Mouse (Mus musculus): ENCODE measurements around the gene Eef2. TPM values are rescaled to one million over a fixed set of nuclear protein-coding genes. Genes with fewer than 3 reads are reported as not detected.
A peak's percentile ranks its signal among the peaks of the same experiment; 100 is the strongest.

Eef2 gene
- 3,891 TPM for polyA plus RNA-seq (2012; fragmentation: generic; extraction: Trizol)

DNA sequence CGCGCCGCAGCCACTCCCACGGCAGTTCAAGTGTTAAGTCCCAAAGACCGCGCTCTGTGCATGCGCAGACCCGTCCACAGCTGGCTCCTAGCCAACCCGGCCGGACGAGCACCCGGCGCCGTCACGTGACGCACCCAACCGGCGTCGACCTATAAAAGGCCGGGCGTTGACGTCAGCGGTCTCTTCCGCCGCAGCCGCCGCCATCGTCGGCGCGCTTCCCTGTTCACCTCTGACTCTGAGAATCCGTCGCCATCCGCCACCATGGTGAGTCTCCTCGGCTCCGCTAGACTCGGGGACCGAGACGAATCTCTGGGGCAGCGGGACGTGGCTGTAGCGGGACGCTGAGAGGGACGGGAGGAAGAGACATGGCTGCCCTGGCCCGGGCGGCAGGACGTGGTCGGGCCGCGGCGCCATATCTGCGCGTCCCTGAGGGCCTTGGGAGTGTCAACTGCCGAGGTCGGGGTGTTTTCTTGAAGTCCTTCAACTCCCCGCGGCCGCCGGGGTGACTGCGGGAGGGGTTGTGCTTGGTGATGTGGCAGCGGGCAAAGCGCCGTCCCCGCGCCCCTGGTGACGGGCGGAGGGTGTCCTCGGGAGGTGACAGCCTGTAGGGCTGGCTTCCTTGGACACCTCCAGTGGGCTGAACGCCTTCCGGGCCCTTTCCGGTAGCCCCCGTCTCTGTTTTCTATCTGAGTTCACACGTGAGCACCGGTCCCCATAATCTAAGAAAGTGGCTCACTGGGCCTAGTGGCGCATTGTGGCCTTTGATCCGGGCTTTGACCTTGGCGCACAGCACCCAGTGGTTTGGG lies at the start of gene Eef2:
Gene Eef2, plus strand, starts transcription at position 166 of the 806 bp plus-strand sequence.
- H3ac ChIP-seq (ENCODE audit: control insufficient read depth, insufficient read length) = peak within 1 kb of the TSS; percentile 76
- H3K79me2 ChIP-seq (ENCODE audit: control insufficient read depth, insufficient read depth) = peaks cover 39% of the 10 kb centered on the region
- peak within 1 kb of the TSS; percentile 99 for H3K4me3 ChIP-seq
- H3K27me3 ChIP-seq (ENCODE audit: control insufficient read depth, insufficient read depth, insufficient read length) = no peaks in the 10 kb centered on the region
- TF ChIP-seq E2F4 (IDR thresholded peaks at IDR 0.05; ENCODE audit: insufficient read depth) (no peak), TCF12 (IDR thresholded peaks at IDR 0.05; ENCODE audit: insufficient read depth, poor library complexity, severe bottlenecking) (no peak), POLR2AphosphoS2 (IDR thresholded peaks at IDR 0.05; ENCODE audit: insufficient read length, low read depth) (peak; percentile 98), MYOD1 (IDR thresholded peaks at IDR 0.05; ENCODE audit: control insufficient read depth in 1 of 3, insufficient read length in 2 of 3, low read depth in 2 of 3) (peak in 1 of 3 experiments; percentile 59), MAX (IDR thresholded peaks at IDR 0.05; ENCODE audit: low read depth) (no peak), POLR2A (IDR thresholded peaks at IDR 0.05; ENCODE audit: insufficient read length, low read depth) (peak; percentile 97), SRF (IDR thresholded peaks at IDR 0.05; ENCODE audit: control insufficient read depth, insufficient read length, low read depth) (peak; percentile 64), TCF3 (IDR thresholded peaks at IDR 0.05; ENCODE audit: insufficient read length, low read depth) (no peak), CEBPB (IDR thresholded peaks at IDR 0.05; ENCODE audit: insufficient read depth, poor library complexity, severe bottlenecking) (no peak), USF1 (IDR thresholded peaks at IDR 0.05; ENCODE audit: low read depth) (peak; percentile 97), MYOG (IDR thresholded peaks at IDR 0.05; ENCODE audit: control insufficient read depth in 1 of 3, insufficient read depth in 1 of 3, insufficient read length in 2 of 3, low read depth in 2 of 3) (peak in 2 of 3 experiments; percentile 1 to 39), REST (IDR thresholded peaks at IDR 0.05; ENCODE audit: insufficient read depth, insufficient read length) (peak; percentile 35)
- H3K4me2 ChIP-seq (ENCODE audit: low read depth) = peak within 1 kb of the TSS; percentile 99
- peaks cover 42% of the 10 kb centered on the region for H3K36me3 ChIP-seq (ENCODE audit: control insufficient read depth, insufficient read depth)

DNA sequence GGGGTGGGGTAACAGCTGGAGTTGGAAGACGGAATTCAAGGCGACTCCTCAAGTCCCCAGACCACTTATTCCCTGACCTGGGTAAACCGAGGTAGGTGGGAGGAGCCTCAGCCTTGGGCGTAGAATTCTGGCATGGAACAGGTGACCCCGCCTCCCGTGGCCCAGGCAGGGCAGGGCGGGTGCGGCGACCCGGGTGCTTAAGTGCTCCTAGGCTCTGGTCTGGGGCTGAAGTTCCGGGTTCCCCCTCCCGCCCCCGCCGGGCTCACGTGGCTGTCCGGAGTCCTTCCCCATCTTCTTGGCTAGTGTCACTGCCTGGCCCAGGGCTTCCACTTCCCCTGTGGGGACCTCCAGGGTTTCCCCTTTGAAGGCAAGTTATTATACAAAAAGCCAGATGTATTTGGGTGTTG lies 42.2 kb upstream of the Eef2 start:
- Histone ChIP-seq H3K4me2 (ENCODE audit: low read depth) (peak overlapping the region; percentile 85), H3ac (ENCODE audit: control insufficient read depth, insufficient read length) (no peak overlapping the region), H3K36me3 (ENCODE audit: control insufficient read depth, insufficient read depth) (no peaks in the 10 kb centered on the region), H3K79me2 (ENCODE audit: control insufficient read depth, insufficient read depth) (peaks cover 14% of the 10 kb centered on the region), H3K4me3 (no peak overlapping the region), H3K27me3 (ENCODE audit: control insufficient read depth, insufficient read depth, insufficient read length) (no peaks in the 10 kb centered on the region)
- TF ChIP-seq USF1 (IDR thresholded peaks at IDR 0.05; ENCODE audit: low read depth) (no peak), MAX (IDR thresholded peaks at IDR 0.05; ENCODE audit: low read depth) (no peak), TCF3 (IDR thresholded peaks at IDR 0.05; ENCODE audit: insufficient read length, low read depth) (no peak), REST (IDR thresholded peaks at IDR 0.05; ENCODE audit: insufficient read depth, insufficient read length) (no peak), MYOG (IDR thresholded peaks at IDR 0.05; ENCODE audit: control insufficient read depth in 1 of 3, insufficient read depth in 1 of 3, insufficient read length in 2 of 3, low read depth in 2 of 3) (no peak), POLR2AphosphoS2 (IDR thresholded peaks at IDR 0.05; ENCODE audit: insufficient read length, low read depth) (no peak), POLR2A (IDR thresholded peaks at IDR 0.05; ENCODE audit: insufficient read length, low read depth) (no peak), CEBPB (IDR thresholded peaks at IDR 0.05; ENCODE audit: insufficient read depth, poor library complexity, severe bottlenecking) (no peak), E2F4 (IDR thresholded peaks at IDR 0.05; ENCODE audit: insufficient read depth) (no peak), SRF (IDR thresholded peaks at IDR 0.05; ENCODE audit: control insufficient read depth, insufficient read length, low read depth) (no peak), MYOD1 (IDR thresholded peaks at IDR 0.05; ENCODE audit: control insufficient read depth in 1 of 3, insufficient read length in 2 of 3, low read depth in 2 of 3) (no peak), TCF12 (IDR thresholded peaks at IDR 0.05; ENCODE audit: insufficient read depth, poor library complexity, severe bottlenecking) (no peak)

DNA sequence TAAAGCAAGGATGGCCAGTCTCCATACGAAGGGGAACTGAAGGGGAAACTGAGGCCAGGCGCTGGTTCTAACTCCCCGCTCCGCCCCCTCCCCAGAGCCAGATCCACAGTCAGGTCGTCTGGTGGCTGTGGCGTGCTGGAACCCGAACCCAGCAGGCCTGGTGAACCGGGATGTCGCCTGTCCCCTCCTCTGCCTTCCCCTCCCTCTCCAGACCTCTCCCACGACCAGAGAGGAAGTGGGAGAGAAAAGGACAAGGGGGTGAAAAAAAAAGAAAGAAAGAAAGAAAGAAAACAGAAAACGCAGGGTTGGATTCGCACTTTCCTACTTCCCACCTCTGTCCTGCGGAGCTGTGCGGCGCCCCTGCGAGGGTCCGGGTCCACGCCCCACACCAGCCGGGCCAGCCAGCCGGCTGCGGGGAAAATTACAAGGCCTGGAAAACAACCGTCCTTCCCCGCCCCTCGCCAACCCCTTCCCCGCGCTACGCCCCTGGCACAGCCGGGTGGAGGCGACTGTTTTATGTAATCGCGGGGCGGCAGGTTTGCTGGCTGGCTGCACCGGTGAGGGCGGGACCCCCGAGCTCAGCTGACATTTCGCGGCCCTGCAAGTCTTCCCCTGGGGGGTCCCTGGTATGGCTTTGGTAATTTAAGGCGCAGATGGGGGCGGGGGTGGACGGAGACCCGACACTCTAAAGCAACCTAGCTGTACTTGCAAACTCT lies 41.3 kb upstream of the Eef2 start, which contains the start of gene Zbtb7a:
Gene Zbtb7a, plus strand, starts transcription at position 255 of the 716 bp plus-strand sequence.
- peak within 1 kb of the TSS; percentile 73 for H3ac ChIP-seq (ENCODE audit: control insufficient read depth, insufficient read length)
- TF ChIP-seq MYOD1 (IDR thresholded peaks at IDR 0.05; ENCODE audit: control insufficient read depth in 1 of 3, insufficient read length in 2 of 3, low read depth in 2 of 3) (no peak), CEBPB (IDR thresholded peaks at IDR 0.05; ENCODE audit: insufficient read depth, poor library complexity, severe bottlenecking) (no peak), E2F4 (IDR thresholded peaks at IDR 0.05; ENCODE audit: insufficient read depth) (no peak), TCF12 (IDR thresholded peaks at IDR 0.05; ENCODE audit: insufficient read depth, poor library complexity, severe bottlenecking) (no peak)
- peaks cover 23% of the 10 kb centered on the region for H3K79me2 ChIP-seq (ENCODE audit: control insufficient read depth, insufficient read depth)
- no peaks in the 10 kb centered on the region for H3K36me3 ChIP-seq (ENCODE audit: control insufficient read depth, insufficient read depth)
- peak within 1 kb of the TSS; percentile 94 for H3K4me3 ChIP-seq
- H3K27me3 ChIP-seq (ENCODE audit: control insufficient read depth, insufficient read depth, insufficient read length) = no peaks in the 10 kb centered on the region
- H3K4me2 ChIP-seq (ENCODE audit: low read depth) = peak within 1 kb of the TSS; percentile 85

DNA sequence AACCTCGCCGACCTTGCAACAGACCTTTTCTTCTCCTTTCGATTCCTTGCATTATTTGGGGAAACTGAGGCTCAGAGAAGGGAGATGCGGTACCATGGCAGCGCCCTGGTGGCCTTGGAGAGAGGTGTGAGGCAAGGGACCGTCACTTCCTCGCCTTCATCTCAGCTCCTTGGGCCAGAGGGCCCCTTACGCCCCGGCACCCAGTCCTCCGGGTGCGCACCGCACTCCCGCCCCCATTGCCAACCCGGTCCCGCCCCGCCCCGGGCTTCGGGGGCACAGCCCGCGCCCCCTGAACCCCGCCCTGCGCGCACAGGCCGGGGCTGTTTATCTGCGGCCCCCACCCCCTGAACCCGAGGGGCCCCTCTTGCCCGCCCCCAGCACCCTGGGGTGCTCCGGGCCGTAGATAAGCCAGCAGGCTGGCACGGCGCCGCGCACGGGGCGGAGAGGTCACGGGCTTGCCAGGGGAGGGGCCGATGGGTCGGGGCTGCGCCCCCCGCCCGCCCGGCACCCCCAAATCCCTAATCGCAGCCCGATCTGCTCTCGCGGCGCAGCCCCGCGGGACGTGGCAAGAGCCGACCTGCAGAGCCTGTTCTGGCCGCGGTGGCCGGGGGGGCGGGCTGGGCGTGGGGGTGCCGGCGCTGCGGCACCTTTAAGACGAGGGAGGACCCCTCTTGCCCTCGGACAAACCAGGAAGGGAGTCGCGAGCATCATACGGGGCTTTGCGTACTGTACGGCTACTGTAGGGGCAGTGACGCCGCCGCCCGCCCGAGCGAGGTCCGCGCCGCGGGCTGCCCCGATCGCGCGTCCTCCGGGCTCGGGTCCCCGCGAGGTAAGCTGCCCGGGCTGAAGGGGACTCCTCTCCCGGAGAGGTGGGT lies 40.4 kb upstream of the Eef2 start:
- TF ChIP-seq POLR2AphosphoS2 (IDR thresholded peaks at IDR 0.05; ENCODE audit: insufficient read length, low read depth) (peak; percentile 76), SRF (IDR thresholded peaks at IDR 0.05; ENCODE audit: control insufficient read depth, insufficient read length, low read depth) (no peak), POLR2A (IDR thresholded peaks at IDR 0.05; ENCODE audit: insufficient read length, low read depth) (peak; percentile 79)
- Histone ChIP-seq H3ac (ENCODE audit: control insufficient read depth, insufficient read length) (peak overlapping the region; percentile 73), H3K36me3 (ENCODE audit: control insufficient read depth, insufficient read depth) (no peaks in the 10 kb centered on the region), H3K27me3 (ENCODE audit: control insufficient read depth, insufficient read depth, insufficient read length) (no peaks in the 10 kb centered on the region), H3K4me2 (ENCODE audit: low read depth) (peak overlapping the region; percentile 85), H3K4me3 (peak overlapping the region; percentile 94), H3K79me2 (ENCODE audit: control insufficient read depth, insufficient read depth) (peaks cover 33% of the 10 kb centered on the region)
